Mouse (Mus musculus) intestine, embryonic 15.5 days (tissue): ENCODE results near the gene Tfrc. TPM values are rescaled to one million over a fixed set of nuclear protein-coding genes. Genes with fewer than 3 reads are reported as not detected.

Experiments
- ATAC-seq: fragments of 200-750 bp; cut with Nextera tagmentation; 2 replicates; pipeline ENCODE4 v1.8.0; 2017; ENCODE audit warnings: moderate TSS enrichment, moderate library complexity
- H3K27ac ChIP-seq: fragments of 300-500 bp; sonication (generic); 2 replicates; pipeline ENCODE4 v1.5.1; 2015; ENCODE audit warnings: mild to moderate bottlenecking, inconsistent platforms
- H3K27me3 ChIP-seq: fragments of 300-500 bp; sonication (generic); replicated peaks from 2 replicates; pipeline ENCODE4 v1.6.1; 2015; ENCODE audit warnings: inconsistent platforms
- H3K36me3 ChIP-seq: fragments of 300-500 bp; sonication (generic); 2 replicates; pipeline ENCODE4 v1.6.1; 2015; ENCODE audit warnings: inconsistent platforms
- H3K4me1 ChIP-seq: fragments of 300-500 bp; sonication (generic); replicated peaks from 2 replicates; pipeline ENCODE4 v1.6.1; 2015; ENCODE audit warnings: inconsistent platforms
- H3K4me2 ChIP-seq: fragments of 300-500 bp; sonication (generic); replicated peaks from 2 replicates; pipeline ENCODE4 v1.6.1; 2015; ENCODE audit warnings: mild to moderate bottlenecking, inconsistent platforms
- H3K4me3 ChIP-seq: fragments of 300-500 bp; sonication (generic); replicated peaks from 2 replicates; pipeline ENCODE4 v1.5.1; 2015; ENCODE audit warnings: inconsistent platforms
- H3K9ac ChIP-seq: fragments of 300-500 bp; sonication (generic); 2 replicates; pipeline ENCODE4 v1.6.1; 2015; ENCODE audit warnings: inconsistent platforms
- H3K9me3 ChIP-seq: fragments of 300-500 bp; sonication (generic); 2 replicates; pipeline ENCODE4 v1.6.1; 2016; ENCODE audit warnings: inconsistent platforms
- WGBS: fragments of 180-500 bp; shearing (Covaris S2); methylation state at CpG from one replicate; pipeline ENCODE4 v1.1.7; 2015; 5-methylcytosine and 5-hydroxymethylcytosine counted together
- polyA plus RNA-seq: library from polyadenylated mRNA; unstranded; fragments of >200 nt; fragmentation: Nextera tagmentation; extraction: Ambion mirVana; gene quantifications from 2 replicates; pipeline ENCODE4 v1.2.1, GENCODE M21; 2015

The Tfrc gene
- polyA plus RNA-seq, 1 experiment from 2014 or later: 103 TPM

- H3K27ac ChIP-seq: no peak overlapping the region
- H3K9me3 ChIP-seq: no peaks in the 10 kb centered on the region
- H3K9ac ChIP-seq: no peak overlapping the region
- WGBS: 81% methylated on average over 3 of the region's 3 CpGs
- no peak overlapping the region for H3K4me2 ChIP-seq
- peaks cover 13% of the 10 kb centered on the region; the same call in 1 of the 2 replicates for H3K36me3 ChIP-seq
- peaks cover 35% of the 10 kb centered on the region for H3K4me1 ChIP-seq
- ATAC-seq: no peak
- H3K27me3 ChIP-seq: no peaks in the 10 kb centered on the region
- no peak overlapping the region for H3K4me3 ChIP-seq
Measured at GRCm38 (mm10) chr16:32667552-32667872, 58.8 kb downstream of the Tfrc start.

GRCm38 (mm10) chr16:32668030-32668429, 59.3 kb downstream of the Tfrc start:
- 74% methylated on average over 10 of the region's 10 CpGs for WGBS

DNA sequence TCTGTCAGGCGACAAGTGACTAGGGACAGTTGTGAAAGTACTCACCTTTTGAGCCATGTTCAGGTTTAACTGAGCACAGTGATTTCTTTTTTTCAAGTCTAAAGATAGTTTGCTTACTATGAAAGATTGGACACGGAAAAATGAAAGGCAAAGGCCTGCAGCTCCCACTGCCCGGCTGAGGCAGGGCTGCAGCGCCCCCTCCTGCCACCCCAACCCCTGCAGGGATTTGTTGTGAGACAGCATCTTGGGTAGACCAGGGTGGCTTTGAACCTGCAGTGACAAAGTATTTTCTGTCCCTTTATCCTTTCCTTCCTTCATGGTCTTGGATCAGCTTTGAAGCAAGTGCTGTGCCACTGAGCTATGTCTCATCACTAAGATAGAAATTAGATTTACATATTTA, 59.8 kb downstream of the Tfrc start:
- H3K27me3 ChIP-seq: no peaks in the 10 kb centered on the region
- H3K9ac ChIP-seq: no peak overlapping the region
- H3K4me3 ChIP-seq: no peak overlapping the region
- WGBS: 82% methylated on average over 4 of the region's 4 CpGs
- no peak overlapping the region for H3K27ac ChIP-seq
- no peak overlapping the region for H3K4me2 ChIP-seq
- H3K36me3 ChIP-seq: peaks cover 13% of the 10 kb centered on the region; the same call in 1 of the 2 replicates
- no peak for ATAC-seq
- H3K9me3 ChIP-seq: no peaks in the 10 kb centered on the region
- H3K4me1 ChIP-seq: peaks cover 41% of the 10 kb centered on the region

More at GRCm38 (mm10) chr16:32668030-32668429, 59.3 kb downstream of the Tfrc start:
- Histone ChIP-seq H3K9ac (no peak overlapping the region), H3K4me2 (no peak overlapping the region), H3K4me3 (no peak overlapping the region), H3K9me3 (no peaks in the 10 kb centered on the region), H3K4me1 (peaks cover 40% of the 10 kb centered on the region), H3K27me3 (no peaks in the 10 kb centered on the region), H3K27ac (no peak overlapping the region), H3K36me3 (peaks cover 13% of the 10 kb centered on the region; the same call in 1 of the 2 replicates)
- no peak for ATAC-seq

DNA sequence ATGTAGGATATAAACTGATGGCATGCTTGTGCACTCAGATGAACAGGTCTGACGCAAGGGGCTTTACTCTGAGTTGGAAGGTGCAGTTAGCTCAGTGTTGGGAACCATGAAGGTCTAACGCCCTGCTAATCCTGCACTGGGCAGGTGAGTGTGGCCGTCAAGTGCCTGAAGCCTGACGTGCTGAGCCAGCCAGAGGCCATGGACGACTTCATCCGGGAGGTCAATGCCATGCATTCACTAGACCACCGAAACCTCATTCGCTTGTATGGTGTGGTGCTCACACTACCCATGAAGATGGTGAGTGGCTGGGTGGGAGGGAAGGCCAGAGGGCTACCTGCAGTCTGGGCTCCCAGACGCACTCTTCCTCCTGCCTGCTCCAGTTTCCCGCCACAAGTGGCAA, 60.5 kb downstream of the Tfrc start:
- Histone ChIP-seq H3K4me2 (no peak overlapping the region), H3K4me1 (peaks cover 44% of the 10 kb centered on the region), H3K4me3 (no peak overlapping the region), H3K9me3 (no peaks in the 10 kb centered on the region), H3K27ac (no peak overlapping the region), H3K27me3 (no peaks in the 10 kb centered on the region), H3K9ac (no peak overlapping the region), H3K36me3 (peaks cover 13% of the 10 kb centered on the region; the same call in 1 of the 2 replicates)
- 90% methylated on average over 10 of the region's 10 CpGs for WGBS
- no peak for ATAC-seq

DNA sequence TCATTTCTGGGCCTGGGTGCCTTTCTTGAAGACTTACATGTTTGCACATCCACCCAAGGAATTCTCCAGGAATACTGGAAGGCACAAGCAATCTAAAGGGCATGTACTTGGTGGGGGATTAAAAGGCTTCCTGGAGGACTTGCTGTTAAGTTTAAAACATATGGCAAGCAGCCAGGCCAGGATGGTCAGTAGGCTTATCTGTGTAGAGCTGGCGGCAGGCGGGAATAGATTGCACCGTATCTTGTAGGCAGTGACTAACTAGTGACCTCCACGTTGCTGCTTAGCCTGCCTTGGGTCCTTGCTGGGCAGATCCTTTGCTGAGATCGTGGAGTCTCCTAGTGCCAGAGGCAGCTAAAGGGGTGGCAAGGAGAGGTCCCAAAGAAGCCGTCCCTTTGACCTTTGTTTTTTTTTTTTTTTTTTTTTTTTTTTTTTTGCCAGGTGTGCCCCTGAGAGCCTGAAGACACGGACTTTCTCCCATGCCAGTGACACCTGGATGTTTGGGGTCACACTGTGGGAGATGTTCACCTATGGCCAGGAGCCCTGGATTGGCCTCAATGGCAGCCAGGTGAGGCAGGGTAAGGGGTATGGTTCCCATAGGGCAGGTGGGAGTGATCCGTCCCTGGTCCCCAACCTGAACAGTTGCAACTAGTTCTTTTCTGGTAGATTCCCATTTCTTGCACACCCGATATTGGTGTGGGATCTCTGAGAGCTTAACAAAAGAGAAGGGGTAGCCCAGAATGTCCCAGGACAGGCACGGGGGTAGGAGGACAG, 61.8 kb downstream of the Tfrc start:
- Histone ChIP-seq H3K9ac (no peak overlapping the region), H3K4me3 (no peak overlapping the region), H3K4me2 (no peak overlapping the region), H3K36me3 (peaks cover 13% of the 10 kb centered on the region), H3K27ac (no peak overlapping the region), H3K27me3 (no peaks in the 10 kb centered on the region), H3K4me1 (peaks cover 48% of the 10 kb centered on the region), H3K9me3 (no peaks in the 10 kb centered on the region)
- no peak for ATAC-seq
- 81% methylated on average over 10 of the region's 10 CpGs for WGBS

DNA sequence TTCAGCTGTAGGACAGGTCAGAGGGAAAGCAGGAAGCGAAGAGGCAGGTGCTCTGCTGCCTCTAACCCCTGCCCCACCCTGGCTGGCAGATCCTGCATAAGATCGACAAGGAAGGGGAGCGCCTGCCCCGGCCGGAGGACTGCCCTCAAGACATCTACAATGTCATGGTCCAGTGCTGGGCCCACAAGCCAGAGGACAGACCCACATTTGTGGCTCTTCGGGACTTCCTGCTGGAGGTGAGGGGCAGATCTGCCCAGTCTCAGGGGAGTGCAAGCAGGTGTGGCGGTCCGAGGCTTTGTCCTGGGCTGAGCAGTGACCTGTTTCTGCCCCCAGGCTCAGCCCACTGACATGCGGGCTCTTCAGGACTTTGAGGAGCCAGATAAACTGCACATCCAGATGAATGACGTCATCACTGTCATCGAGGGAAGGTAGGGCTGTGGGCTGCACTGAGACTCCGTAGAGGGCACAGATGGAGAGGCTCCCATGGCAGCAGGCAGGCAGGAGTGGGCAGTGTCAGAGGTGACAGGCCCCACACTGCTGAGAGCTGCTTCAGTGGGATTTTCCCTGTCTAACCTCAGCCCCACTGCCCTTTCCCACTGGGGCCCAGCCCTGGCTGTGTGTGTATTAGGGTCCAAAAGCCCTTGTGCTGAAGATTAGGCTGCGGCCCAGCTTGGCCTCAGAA, 62.6 kb downstream of the Tfrc start:
- H3K4me1 ChIP-seq: peaks cover 40% of the 10 kb centered on the region
- peaks cover 20% of the 10 kb centered on the region for H3K36me3 ChIP-seq
- H3K9ac ChIP-seq: no peak overlapping the region
- no peak overlapping the region for H3K27ac ChIP-seq
- 87% methylated on average over 13 of the region's 13 CpGs for WGBS
- no peaks in the 10 kb centered on the region for H3K9me3 ChIP-seq
- H3K4me3 ChIP-seq: no peak overlapping the region
- no peaks in the 10 kb centered on the region for H3K27me3 ChIP-seq
- no peak for ATAC-seq
- no peak overlapping the region for H3K4me2 ChIP-seq

GRCm38 (mm10) chr16:32672250-32672649, 63.5 kb downstream of the Tfrc start:
- 84% methylated on average over 7 of the region's 7 CpGs for WGBS
- Histone ChIP-seq H3K36me3 (peaks cover 26% of the 10 kb centered on the region), H3K27ac (no peak overlapping the region)

GRCm38 (mm10) chr16:32672861-32673560, 64.3 kb downstream of the Tfrc start:
- peak; percentile 42 for ATAC-seq
- Histone ChIP-seq H3K27ac (no peak overlapping the region), H3K36me3 (peaks cover 26% of the 10 kb centered on the region), H3K27me3 (no peaks in the 10 kb centered on the region), H3K9ac (no peak overlapping the region), H3K4me3 (no peak overlapping the region), H3K4me2 (no peak overlapping the region), H3K4me1 (peaks cover 34% of the 10 kb centered on the region), H3K9me3 (no peaks in the 10 kb centered on the region)
- 71% methylated on average over 13 of the region's 13 CpGs for WGBS

More at GRCm38 (mm10) chr16:32672250-32672649, 63.5 kb downstream of the Tfrc start:
- Histone ChIP-seq H3K4me3 (no peak overlapping the region), H3K9ac (no peak overlapping the region), H3K27me3 (no peaks in the 10 kb centered on the region), H3K4me1 (peaks cover 33% of the 10 kb centered on the region), H3K9me3 (no peaks in the 10 kb centered on the region), H3K4me2 (no peak overlapping the region)
- ATAC-seq: no peak

DNA sequence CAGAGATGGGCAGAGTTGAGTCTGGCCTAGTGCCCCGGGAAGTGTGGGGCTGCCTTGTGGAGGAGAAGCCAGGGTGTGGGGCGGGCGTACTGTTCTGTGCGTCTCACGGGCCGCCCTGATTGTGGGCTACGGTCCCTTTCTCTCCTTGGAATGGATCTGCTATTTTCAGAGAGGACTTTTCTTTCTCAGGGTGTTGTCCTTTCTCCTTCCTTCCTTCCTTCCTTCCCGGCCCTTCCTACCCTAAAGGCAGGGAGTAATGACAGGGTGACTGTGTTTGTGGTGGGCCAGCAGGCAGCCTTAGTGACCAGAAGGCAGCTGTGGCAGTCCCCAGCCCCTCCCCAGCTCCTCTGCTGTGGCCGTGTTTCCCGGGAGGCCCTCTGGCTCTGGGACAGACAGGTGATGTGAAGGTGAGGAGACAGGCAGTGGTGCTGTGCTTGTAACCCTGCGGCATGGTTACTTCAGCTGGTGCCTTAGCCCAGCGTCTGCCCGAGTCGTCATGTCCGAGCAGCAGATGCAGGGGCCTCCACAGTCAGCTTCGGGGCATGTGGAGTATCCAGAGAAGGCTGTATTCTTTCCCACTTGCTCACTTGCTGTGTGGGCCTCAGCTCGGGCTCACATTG, 65.5 kb downstream of the Tfrc start:
- no peak for ATAC-seq
- Histone ChIP-seq H3K4me3 (no peak overlapping the region), H3K36me3 (peaks cover 26% of the 10 kb centered on the region), H3K4me1 (peaks cover 40% of the 10 kb centered on the region), H3K27ac (no peak overlapping the region), H3K27me3 (no peaks in the 10 kb centered on the region), H3K9ac (no peak overlapping the region; the same call in 1 of the 2 replicates), H3K4me2 (no peak overlapping the region), H3K9me3 (no peaks in the 10 kb centered on the region)
- 89% methylated on average over 17 of the region's 17 CpGs for WGBS

- Histone ChIP-seq H3K9me3 (no peaks in the 10 kb centered on the region), H3K36me3 (peaks cover 31% of the 10 kb centered on the region), H3K4me1 (peaks cover 29% of the 10 kb centered on the region), H3K27ac (peak overlapping the region; percentile 41; the same call in 1 of the 2 replicates), H3K9ac (no peak overlapping the region), H3K4me2 (no peak overlapping the region), H3K4me3 (no peak overlapping the region), H3K27me3 (no peaks in the 10 kb centered on the region)
- 79% methylated on average over 10 of the region's 10 CpGs for WGBS
- no peak for ATAC-seq
Measured at GRCm38 (mm10) chr16:32677040-32677700, 68.5 kb downstream of the Tfrc start.

GRCm38 (mm10) chr16:32677903-32678302, 69.2 kb downstream of the Tfrc start:
- Histone ChIP-seq H3K9ac (no peak overlapping the region), H3K27me3 (no peaks in the 10 kb centered on the region), H3K36me3 (peaks cover 34% of the 10 kb centered on the region), H3K4me3 (no peak overlapping the region), H3K9me3 (no peaks in the 10 kb centered on the region), H3K4me1 (peaks cover 22% of the 10 kb centered on the region), H3K4me2 (no peak overlapping the region), H3K27ac (peak overlapping the region; percentile 15; the same call in 1 of the 2 replicates)
- 73% methylated on average over 14 of the region's 14 CpGs for WGBS
- 0 out of 2 replicates have a peak, but pooled peaks have one; percentile 8 for ATAC-seq
